Mouse (Mus musculus) 3134 (cell line): Measurements from ENCODE around the gene Rasl10b.

Experiments used
- DNase-seq: peaks from one replicate; pipeline ENCODE4 v3.0.0-alpha.2; 2011; ENCODE audit warnings: low spot score; ENCODE audit not compliant: insufficient read length; ENCODE audit errors: extremely low read depth

The Rasl10b gene

DNA sequence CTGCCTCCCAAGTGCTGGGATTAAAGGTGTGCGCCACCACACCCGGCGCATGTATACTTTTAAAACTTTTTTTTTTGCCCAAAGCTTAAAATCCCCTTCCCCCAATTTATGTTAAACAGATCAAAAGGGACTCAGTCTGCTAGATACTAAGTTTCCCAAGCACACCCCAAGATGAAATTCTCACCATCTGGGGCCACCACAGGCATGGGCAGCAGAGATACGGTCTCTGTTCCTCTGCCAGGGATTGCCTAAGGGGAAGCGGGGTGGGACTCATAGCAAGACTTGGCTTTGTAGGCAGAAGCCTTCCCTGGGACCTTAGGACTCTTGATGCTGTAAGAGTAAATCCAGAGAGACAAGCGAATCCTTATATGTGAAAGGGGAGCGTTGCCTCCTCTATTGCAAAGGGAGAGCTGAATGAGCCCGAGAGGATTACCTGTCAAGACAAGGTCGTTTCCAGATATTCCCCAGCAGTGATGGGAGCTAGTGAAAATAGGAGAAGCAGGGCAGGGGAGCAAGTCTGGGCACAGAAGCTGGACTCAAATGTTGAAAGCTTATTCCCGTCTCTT is 52.6 kb downstream of the Rasl10b start:
- DNase-seq = no peak

DNA sequence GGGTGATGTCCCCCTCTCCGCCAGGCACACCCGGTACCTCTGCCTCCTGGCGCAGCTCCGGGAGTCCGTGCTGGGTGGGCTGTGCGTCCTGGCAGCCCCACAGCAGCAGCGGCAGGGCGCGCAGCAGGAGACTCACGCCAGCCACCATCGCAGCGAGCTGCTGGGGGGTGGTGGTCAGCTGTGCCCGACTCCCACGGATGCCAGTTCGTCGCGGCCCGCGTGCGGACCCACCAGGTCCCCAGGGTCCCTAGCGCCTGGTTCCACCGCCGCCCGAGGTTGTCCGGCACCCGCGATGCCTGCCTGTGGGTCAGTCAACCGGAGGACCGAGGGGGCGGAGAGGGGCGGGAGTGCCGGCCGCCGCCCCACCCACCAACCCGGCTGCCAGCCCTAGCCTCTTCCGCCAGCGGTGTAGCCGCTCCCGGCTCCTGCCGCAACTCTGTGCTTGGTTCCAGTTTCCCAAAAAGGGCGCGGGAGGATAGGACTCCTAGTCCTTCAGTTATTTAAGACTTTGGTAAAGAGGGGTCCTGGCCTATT is 53.8 kb downstream of the Rasl10b start, which contains the start of gene Mmp28:
Gene Mmp28, minus strand, starts transcription at position 361 of the 534 bp plus-strand sequence.
- DNase-seq = peak; percentile 84

- peak; percentile 69 for DNase-seq
Observed at GRCm38 (mm10) chr11:83465976-83466375, 57.0 kb downstream of the Rasl10b start.

DNA sequence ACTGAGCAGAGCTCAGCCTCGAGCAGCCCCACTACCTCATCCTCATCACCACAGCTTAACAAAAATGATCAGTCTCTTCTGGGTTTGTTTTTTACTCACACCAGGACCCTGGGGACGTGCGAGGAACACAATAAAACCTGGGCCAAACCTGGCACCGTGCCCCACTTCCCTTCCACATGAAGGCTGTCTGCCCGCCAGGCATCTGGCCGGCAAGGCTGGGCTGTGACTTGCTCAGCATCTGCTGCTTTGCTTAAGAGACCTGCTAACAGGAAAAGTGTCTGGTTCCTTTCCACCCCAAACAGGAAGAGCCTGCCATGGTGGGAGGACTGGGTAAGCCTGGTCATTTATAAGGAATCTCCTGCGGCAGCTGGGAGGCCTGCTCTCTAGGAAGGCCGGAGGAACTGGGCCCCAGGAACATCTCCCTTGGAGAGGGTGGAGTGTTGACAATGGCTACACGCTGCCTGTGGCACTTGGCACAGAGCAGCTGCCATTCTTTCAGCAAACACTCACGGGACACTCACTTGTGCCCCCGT is 58.2 kb downstream of the Rasl10b start:
- peak; percentile 82 for DNase-seq

GRCm38 (mm10) chr11:83468765-83469164 is 59.8 kb downstream of the Rasl10b start:
- peak; percentile 40 for DNase-seq
